Mouse (Mus musculus): ENCODE measurements around the gene B4galnt4.

DNA sequence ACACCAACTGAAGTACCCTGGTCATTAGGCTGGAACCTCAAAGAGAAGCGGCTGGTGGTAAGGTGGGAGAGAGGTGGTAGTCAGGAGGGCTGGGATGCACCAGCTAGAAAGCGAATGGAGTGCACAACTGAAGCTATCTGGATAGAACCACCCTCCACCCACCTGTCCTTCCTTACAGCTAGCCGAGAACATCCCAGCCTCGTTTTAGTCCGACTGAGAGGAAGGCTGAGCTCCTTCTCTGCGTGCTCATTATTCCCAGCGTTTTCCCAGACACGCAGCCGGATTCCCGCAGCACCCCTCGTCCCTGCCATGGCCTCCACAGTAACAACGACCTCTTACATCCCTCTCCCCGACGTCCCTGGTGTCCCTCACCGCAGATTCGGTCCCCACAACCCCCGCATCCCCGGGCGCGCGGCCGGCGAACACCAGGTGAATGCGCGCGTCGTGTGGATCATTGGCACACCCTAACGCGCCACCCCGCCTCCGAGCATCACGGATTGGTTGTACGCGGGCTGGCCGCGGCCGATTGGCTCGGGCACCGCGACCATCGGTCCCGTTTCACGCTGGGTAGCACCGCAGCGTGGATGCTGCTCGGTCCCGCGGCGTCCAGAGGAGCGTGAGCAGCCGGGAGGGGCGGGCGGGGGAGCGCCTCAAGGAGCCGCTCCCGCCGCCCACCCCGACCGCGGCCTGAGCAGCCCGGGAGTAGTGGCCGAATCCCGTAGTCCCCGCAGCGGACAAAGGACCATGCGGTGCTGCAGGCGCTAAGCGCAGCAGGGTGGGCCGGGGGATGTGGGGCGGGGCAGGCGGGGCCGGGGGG, at the start of gene B4galnt4:
- TF ChIP-seq CTCF (IDR thresholded peaks at IDR 0.05; ENCODE audit: low read depth, low read length) (no peak), POLR2A (IDR thresholded peaks at IDR 0.05; ENCODE audit: insufficient read depth, low read length) (peak; percentile 35)

Data from ES-Bruce4 (cell line).